Mouse (Mus musculus): ENCODE measurements at regions not wholly inside any gene's neighbourhood (a gene's known extent, or its start where the extent isn't known, plus 50 kb on each side); places are given as distances from the start of the nearest gene placed in this dataset.

DNA sequence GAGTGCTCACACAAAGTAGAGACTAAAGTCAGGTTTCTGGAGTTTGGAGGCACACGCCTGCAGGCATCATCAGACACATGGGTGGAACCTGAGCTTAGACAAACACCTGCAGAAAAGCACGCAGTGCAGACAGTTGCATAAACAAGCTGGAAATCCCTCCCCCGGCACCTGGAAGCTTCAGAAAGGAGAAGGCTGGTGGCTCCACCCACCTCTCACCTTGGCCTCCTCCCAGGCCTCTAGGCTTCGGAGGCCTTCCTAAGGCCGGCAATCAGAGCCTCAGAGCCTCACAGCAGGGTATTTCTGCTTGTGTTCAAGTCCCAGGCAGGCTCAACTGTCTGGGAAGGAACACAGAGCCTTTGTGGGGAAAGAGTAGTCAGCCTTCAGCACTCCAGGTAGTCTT, 108.2 kb upstream of the Haao start:
- no peak for ATAC-seq (ENCODE audit: low FRiP score)
- Histone ChIP-seq H3K9ac (replicated peaks) (no peak overlapping the region), H3K27me3 (replicated peaks) (no peaks in the 10 kb centered on the region), H3K4me1 (peaks cover 55% of the 10 kb centered on the region), H3K4me2 (no peak overlapping the region), H3K4me3 (replicated peaks) (no peak overlapping the region), H3K27ac (replicated peaks) (0 out of 2 replicates have a peak overlapping the region, but pooled peaks have one; percentile 2), H3K36me3 (no peaks in the 10 kb centered on the region), H3K9me3 (replicated peaks) (no peaks in the 10 kb centered on the region)
- 59% methylated on average over 5 of the region's 5 CpGs for WGBS

DNA sequence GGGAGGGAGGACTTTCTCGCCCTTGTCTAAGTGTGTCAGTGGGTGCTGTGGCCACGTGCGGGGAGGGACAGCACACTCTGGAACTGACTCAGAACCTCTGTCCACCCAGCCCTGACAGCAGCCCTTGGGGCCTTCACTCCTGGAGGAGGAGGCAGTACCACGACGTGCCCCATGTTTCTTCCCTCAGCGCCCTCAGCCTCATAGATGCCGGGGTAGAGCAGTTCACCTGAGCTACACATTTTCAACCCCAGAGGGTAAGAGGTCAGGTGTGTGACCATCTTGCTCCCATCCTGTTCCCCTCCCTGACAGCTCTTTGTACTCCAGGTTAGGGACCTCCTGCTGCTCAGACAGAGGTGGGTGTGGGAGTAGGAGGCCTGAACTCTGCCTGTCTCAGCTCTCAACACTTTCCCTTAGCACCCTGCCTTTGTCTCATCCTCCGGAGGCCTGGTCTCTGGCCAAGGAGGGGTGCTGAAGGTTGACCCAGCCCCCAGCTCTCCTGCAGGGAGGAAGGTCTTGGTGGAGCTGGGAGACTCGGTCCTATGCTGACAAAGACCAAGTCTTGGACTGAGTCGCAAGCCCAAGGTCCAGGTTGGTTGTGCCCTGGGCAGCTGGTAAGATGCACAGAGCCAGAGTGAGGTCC, 107.4 kb upstream of the Haao start:
- Histone ChIP-seq H3K27ac (replicated peaks) (peak overlapping the region; percentile 77), H3K9me3 (replicated peaks) (no peaks in the 10 kb centered on the region), H3K9ac (replicated peaks) (no peak overlapping the region), H3K27me3 (replicated peaks) (no peaks in the 10 kb centered on the region), H3K4me1 (peaks cover 48% of the 10 kb centered on the region), H3K36me3 (no peaks in the 10 kb centered on the region), H3K4me3 (replicated peaks) (no peak overlapping the region), H3K4me2 (no peak overlapping the region)
- 66% methylated on average over 10 of the region's 10 CpGs for WGBS
- ATAC-seq (ENCODE audit: low FRiP score), result 0 out of 2 replicates have a peak, but pooled peaks have one; percentile 42

DNA sequence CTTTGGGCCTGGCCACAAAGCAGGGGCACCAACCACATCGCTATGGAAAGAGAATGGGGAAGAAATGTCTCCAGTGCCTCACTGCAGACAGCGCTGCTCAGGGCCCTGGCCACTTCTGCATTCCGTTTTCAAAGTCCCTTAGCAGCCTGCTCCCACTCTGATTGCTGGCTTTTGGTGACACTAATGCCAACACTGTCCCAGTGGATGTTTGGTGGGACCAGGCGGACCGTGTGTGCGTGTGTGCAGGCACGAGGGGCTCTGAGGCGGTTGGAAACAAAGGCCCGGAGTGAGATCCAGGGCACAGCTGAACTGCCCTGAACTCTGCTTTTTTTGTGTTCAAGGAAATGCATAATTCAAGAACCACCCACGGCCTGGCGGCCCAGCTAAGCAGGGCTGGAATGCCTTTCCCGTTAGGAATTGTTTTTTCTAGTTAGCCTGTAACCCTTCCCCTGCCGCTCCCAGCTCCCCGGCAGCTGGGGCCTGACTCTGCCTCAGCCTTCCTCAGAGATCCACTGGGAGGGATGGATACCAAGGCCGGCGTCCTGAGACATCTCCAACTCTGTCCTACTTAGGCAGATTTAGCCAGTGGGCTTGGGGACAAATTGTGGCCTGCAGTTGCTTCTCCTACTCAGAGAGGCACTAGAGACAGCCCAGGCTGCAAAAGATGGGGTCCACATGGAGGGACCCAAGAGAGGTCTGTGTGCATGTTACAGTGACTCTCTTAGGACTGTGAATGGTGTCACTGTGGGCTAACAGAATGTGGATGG, 106.7 kb upstream of the Haao start:
- H3K9ac ChIP-seq (replicated peaks), result no peak overlapping the region
- no peaks in the 10 kb centered on the region for H3K9me3 ChIP-seq (replicated peaks)
- H3K4me1 ChIP-seq, result peaks cover 44% of the 10 kb centered on the region
- no peak overlapping the region for H3K4me3 ChIP-seq (replicated peaks)
- H3K36me3 ChIP-seq, result no peaks in the 10 kb centered on the region
- peak; percentile 29; the same call in 1 of the 2 replicates for ATAC-seq (ENCODE audit: low FRiP score)
- no peak overlapping the region for H3K4me2 ChIP-seq
- no peaks in the 10 kb centered on the region for H3K27me3 ChIP-seq (replicated peaks)
- H3K27ac ChIP-seq (replicated peaks), result peak overlapping the region; percentile 77
- 11% methylated on average over 16 of the region's 16 CpGs for WGBS

DNA sequence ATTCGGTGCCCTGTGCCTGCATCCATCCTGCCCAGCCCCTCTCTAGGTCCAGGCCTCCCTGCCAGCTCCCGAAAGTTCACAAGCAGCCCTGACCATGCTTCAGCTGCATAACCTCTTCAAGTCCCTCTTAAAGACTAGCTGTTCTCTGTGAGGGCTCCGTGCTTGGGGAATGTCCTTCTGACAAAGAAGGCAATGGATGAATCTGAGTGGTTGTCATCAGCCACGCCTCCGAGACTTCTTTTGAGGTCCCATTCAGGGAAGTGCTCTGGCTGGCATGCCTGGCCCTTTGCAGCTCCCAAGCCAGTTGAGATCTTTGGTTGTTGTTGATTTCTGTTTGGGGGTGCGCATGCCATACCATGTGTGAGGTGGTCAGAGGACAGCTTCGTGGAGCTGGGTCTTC, 105.9 kb upstream of the Haao start:
- no peak for ATAC-seq (ENCODE audit: low FRiP score)
- H3K4me2 ChIP-seq, result no peak overlapping the region
- WGBS, result 50% methylated on average over 7 of the region's 7 CpGs
- H3K27me3 ChIP-seq (replicated peaks), result no peaks in the 10 kb centered on the region
- H3K4me1 ChIP-seq, result peaks cover 36% of the 10 kb centered on the region
- H3K4me3 ChIP-seq (replicated peaks), result no peak overlapping the region
- no peak overlapping the region for H3K9ac ChIP-seq (replicated peaks)
- no peaks in the 10 kb centered on the region for H3K9me3 ChIP-seq (replicated peaks)
- no peaks in the 10 kb centered on the region for H3K36me3 ChIP-seq
- H3K27ac ChIP-seq (replicated peaks), result peak overlapping the region; percentile 77; the same call in 1 of the 2 replicates

DNA sequence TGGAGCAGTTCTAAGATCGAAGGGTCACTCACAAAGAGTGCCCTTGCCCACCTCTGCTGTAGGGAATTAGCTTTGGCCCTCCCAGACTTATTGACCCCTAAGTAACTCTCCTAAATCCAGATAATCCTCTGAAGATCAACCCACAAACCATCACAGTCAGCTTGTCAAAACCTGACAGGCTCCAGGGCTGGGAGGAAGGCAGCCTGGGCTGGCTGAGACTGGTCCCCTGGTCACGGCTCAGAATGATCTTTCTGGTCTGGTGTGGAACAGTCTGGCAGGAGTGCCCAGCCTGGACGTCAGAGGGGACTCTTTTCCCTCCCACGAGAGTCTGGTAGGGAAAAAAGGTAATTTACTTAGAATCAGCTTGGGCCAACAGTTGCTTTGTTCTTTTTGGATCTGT, 99.0 kb upstream of the Haao start:
- Histone ChIP-seq H3K4me2 (no peak overlapping the region), H3K4me1 (0 out of 2 replicates have a peak, but pooled peaks cover 4% of the 10 kb centered on the region), H3K4me3 (replicated peaks) (no peak overlapping the region), H3K36me3 (no peaks in the 10 kb centered on the region), H3K9me3 (replicated peaks) (no peaks in the 10 kb centered on the region), H3K27me3 (replicated peaks) (no peaks in the 10 kb centered on the region), H3K27ac (replicated peaks) (no peak overlapping the region), H3K9ac (replicated peaks) (no peak overlapping the region)
- WGBS, result 46% methylated on average over 4 of the region's 4 CpGs
- no peak for ATAC-seq (ENCODE audit: low FRiP score)

DNA sequence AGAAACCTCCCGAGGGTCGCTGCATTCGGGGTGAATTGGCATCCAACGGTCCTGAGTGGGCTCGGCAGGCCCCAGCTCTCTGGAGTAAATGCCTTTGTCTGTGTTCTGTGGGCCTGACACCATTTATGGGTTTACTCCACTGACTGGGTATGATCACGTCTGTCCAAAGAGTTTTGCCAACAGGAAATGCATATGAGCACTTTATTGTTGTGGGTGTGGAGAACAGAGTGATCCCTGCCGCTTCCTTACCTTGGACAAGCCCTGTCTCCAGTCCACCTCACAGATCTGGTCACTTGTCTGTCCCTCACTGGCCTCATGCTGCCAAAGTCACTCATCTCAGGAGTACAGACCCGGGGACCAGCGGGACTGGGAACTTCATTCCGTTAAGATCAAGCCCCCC, 91.6 kb upstream of the Haao start:
- Histone ChIP-seq H3K36me3 (no peaks in the 10 kb centered on the region), H3K9me3 (replicated peaks) (no peaks in the 10 kb centered on the region), H3K4me3 (replicated peaks) (no peak overlapping the region), H3K27me3 (replicated peaks) (no peaks in the 10 kb centered on the region), H3K4me1 (peaks cover 23% of the 10 kb centered on the region), H3K9ac (replicated peaks) (no peak overlapping the region), H3K4me2 (no peak overlapping the region), H3K27ac (replicated peaks) (no peak overlapping the region)
- 71% methylated on average over 10 of the region's 10 CpGs for WGBS
- no peak for ATAC-seq (ENCODE audit: low FRiP score)

DNA sequence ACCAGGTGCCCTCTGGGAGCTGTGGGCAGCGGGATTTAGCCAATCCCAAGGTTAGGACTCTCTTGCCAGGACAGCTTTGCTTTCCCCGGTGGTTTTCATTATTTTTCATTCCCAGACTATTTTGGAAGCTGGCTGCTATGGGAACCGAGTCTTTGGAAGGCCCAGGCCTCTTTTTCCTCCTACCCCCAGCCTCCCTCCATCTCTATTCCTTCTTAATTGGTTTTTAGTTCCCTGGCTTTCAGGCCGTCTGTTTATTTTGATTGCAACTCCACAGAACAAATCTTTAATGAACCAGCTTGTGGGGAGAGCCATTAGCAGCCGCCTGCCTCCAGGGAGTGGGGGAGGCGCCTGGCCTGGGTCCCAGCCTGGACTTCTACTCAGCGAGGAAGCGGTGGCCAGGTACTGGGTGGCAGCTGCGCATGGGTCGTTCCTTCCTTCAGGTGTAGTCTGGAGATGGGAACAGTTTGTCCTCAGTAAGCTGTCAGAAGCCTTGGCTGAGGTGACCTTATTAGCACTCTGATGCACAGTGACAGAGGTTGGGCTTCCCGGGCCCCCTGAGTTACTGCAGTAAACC, 91.0 kb upstream of the Haao start:
- ATAC-seq (ENCODE audit: low FRiP score), result peak; percentile 72
- peak overlapping the region; percentile 61 for H3K27ac ChIP-seq (replicated peaks)
- H3K27me3 ChIP-seq (replicated peaks), result no peaks in the 10 kb centered on the region
- no peak overlapping the region for H3K9ac ChIP-seq (replicated peaks)
- no peaks in the 10 kb centered on the region for H3K36me3 ChIP-seq
- no peak overlapping the region for H3K4me2 ChIP-seq
- H3K4me3 ChIP-seq (replicated peaks), result no peak overlapping the region
- H3K4me1 ChIP-seq, result peaks cover 23% of the 10 kb centered on the region
- 41% methylated on average over 11 of the region's 11 CpGs for WGBS
- H3K9me3 ChIP-seq (replicated peaks), result no peaks in the 10 kb centered on the region

DNA sequence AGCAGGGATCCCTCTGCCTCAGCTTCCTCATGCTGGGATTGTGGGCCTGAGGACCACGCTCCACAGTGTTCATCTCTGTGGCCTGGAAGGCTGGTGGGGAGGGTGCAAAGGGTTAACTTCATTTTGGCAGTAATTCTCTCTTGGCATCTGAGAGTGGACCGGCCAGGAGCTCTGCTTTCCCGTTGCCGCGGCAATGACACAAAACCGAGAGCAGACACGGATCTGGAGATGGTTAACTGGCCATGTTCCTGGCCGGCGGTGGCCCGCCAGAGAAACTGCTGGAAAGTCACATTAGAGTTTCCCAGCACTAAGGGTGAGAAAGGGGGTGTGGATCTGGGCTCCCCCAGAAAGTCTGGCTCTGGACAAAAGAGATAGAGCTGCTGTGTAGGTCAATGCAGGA, 89.8 kb upstream of the Haao start:
- no peaks in the 10 kb centered on the region for H3K36me3 ChIP-seq
- peaks cover 23% of the 10 kb centered on the region for H3K4me1 ChIP-seq
- H3K27ac ChIP-seq (replicated peaks), result no peak overlapping the region; the same call in 1 of the 2 replicates
- H3K4me3 ChIP-seq (replicated peaks), result no peak overlapping the region
- ATAC-seq (ENCODE audit: low FRiP score), result no peak; the same call in 1 of the 2 replicates
- no peak overlapping the region for H3K9ac ChIP-seq (replicated peaks)
- no peak overlapping the region for H3K4me2 ChIP-seq
- WGBS, result 24% methylated on average over 10 of the region's 10 CpGs
- H3K27me3 ChIP-seq (replicated peaks), result no peaks in the 10 kb centered on the region
- no peaks in the 10 kb centered on the region for H3K9me3 ChIP-seq (replicated peaks)

DNA sequence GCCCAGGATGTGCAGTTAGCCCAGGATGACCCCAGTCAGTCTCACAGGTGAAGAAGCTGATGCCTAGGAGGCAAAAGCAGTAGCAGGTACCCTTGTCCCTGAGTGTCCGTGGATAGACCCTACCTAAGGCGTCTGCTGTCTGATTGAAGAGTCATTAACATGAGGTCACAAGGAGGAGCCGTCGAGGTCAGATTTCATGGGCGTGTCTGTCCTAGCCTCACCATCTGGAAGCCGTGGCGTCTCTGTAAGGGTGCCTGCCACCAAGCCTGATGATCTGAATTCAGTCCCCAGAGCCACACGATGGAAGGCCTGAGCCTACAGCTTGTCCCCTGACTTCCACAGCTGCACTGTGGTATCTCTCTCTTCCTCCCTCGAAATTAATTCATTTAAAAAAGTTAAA, 88.9 kb upstream of the Haao start:
- peaks cover 23% of the 10 kb centered on the region for H3K4me1 ChIP-seq
- WGBS, result 73% methylated on average over 9 of the region's 9 CpGs
- no peak overlapping the region for H3K4me3 ChIP-seq (replicated peaks)
- H3K27me3 ChIP-seq (replicated peaks), result no peaks in the 10 kb centered on the region
- no peaks in the 10 kb centered on the region for H3K36me3 ChIP-seq
- no peak overlapping the region for H3K9ac ChIP-seq (replicated peaks)
- ATAC-seq (ENCODE audit: low FRiP score), result no peak
- no peaks in the 10 kb centered on the region for H3K9me3 ChIP-seq (replicated peaks)
- no peak overlapping the region for H3K27ac ChIP-seq (replicated peaks)
- H3K4me2 ChIP-seq, result no peak overlapping the region

DNA sequence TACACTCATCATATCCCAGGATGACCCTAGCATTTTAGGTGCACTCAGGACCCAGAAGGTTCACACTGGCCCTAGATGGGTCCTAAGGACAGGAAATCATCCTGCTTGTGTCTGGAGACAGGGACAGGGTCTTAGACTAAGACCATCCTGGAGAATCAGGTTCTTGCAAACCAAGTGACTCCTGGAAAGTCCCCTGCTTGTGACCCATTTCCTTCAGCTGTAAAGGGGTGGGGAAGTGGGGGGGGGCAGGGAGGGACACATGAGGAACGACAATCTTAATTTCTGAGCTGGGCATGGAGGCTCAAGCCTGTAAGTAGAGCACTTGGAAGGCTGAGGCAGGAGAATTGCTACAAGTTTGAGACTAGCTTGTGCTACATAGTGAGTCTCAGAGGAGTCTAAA, 88.2 kb upstream of the Haao start:
- Histone ChIP-seq H3K4me3 (replicated peaks) (no peak overlapping the region), H3K27ac (replicated peaks) (no peak overlapping the region), H3K4me1 (peaks cover 23% of the 10 kb centered on the region), H3K9me3 (replicated peaks) (no peaks in the 10 kb centered on the region), H3K9ac (replicated peaks) (no peak overlapping the region), H3K27me3 (replicated peaks) (no peaks in the 10 kb centered on the region), H3K36me3 (no peaks in the 10 kb centered on the region), H3K4me2 (no peak overlapping the region)
- no peak for ATAC-seq (ENCODE audit: low FRiP score)
- WGBS, result 71% methylated on average over 1 of the region's 1 CpGs

DNA sequence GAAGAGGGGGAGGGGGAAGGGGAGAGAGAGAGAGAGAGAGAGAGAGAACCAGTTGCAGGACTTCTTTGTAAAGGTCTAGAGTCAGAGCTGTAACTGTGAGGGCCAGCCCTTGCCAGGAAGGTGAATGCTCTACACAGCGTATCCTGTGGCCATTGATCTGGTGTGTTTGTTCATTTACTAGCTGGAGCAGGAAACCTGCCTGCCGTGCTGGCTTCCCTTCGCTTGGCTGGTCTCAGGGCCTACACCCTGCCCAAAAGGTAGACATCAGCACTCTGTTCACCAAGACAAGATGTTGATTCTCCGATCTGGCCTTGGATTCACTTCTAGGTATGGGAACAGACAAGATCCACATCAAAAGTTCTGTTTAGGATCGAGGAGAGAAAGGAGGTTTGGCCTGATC, 87.5 kb upstream of the Haao start:
- H3K36me3 ChIP-seq, result no peaks in the 10 kb centered on the region
- H3K4me3 ChIP-seq (replicated peaks), result no peak overlapping the region
- H3K4me2 ChIP-seq, result no peak overlapping the region
- WGBS, result 89% methylated on average over 5 of the region's 5 CpGs
- H3K27ac ChIP-seq (replicated peaks), result no peak overlapping the region
- H3K4me1 ChIP-seq, result peaks cover 23% of the 10 kb centered on the region
- H3K9ac ChIP-seq (replicated peaks), result no peak overlapping the region
- no peaks in the 10 kb centered on the region for H3K27me3 ChIP-seq (replicated peaks)
- H3K9me3 ChIP-seq (replicated peaks), result no peaks in the 10 kb centered on the region
- no peak for ATAC-seq (ENCODE audit: low FRiP score)

DNA sequence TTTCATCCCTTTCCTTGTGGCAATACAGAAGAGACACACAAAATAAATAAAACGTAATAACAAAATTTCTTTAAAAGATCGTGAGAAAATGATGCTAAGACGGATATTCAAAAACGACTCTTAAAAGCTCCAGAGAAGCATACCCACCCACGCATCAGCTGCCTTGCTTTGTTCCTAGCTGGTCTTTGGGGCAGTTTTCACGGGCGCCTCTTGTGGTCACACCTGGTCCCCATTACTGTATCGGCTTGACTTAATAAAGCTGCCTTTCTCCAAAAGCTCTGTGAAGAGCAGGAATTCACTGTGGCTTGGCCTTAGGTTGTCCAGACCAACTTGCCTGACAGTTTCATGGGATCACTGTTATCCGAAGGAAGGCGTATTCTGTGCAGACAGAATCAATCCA, 86.0 kb upstream of the Haao start:
- WGBS, result 93% methylated on average over 10 of the region's 10 CpGs
- Histone ChIP-seq H3K9ac (replicated peaks) (no peak overlapping the region), H3K4me2 (no peak overlapping the region), H3K4me1 (peaks cover 17% of the 10 kb centered on the region), H3K9me3 (replicated peaks) (no peaks in the 10 kb centered on the region), H3K36me3 (no peaks in the 10 kb centered on the region), H3K27ac (replicated peaks) (no peak overlapping the region), H3K4me3 (replicated peaks) (no peak overlapping the region), H3K27me3 (replicated peaks) (no peaks in the 10 kb centered on the region)
- ATAC-seq (ENCODE audit: low FRiP score), result no peak

All from neural tube, embryonic 15.5 days (tissue).